Mouse (Mus musculus) adipocyte (in vitro differentiated cells): ENCODE data around the gene Crabp1.
A peak's percentile ranks its signal among the peaks of the same experiment; 100 is the strongest.

ENCODE experiments used
- DNase-seq: peaks from one replicate; pipeline ENCODE4 v3.0.0-alpha.2; 2016; ENCODE audit warnings: low spot score

Gene Crabp1

DNA sequence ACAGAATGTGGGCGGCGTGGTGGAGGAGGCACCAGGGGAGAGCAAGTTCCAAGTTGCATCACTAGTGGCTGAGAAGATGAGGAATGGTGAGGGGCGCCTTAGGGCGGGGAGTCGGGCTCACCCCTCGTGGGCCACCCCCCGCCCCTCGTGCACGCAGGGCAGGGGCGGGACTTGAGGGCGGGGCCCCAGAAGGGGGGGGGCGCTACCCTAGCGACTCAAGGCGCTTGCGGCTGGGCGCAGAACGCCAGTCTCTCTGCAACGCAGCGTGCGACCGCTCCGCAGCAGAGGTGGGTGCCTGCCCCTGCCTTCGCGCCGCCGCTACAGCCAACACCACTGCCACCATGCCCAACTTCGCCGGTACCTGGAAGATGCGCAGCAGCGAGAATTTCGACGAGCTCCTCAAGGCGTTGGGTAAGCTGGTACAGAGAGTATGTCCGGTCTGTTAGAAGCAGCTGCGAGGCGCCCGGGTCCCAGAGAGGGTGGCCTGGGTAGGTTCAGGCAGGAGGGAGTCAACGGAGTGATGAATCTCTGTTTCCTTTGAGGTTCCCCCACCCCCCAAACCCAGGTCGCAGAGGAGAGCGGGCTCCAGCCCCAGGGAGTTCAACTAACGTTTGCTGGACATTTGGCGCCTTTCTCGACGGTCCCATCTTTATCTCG is at the start of gene Crabp1:
Crabp1 (plus strand) TSS at position 188 of the 657 bp plus-strand sequence.
- no peak for DNase-seq

DNA sequence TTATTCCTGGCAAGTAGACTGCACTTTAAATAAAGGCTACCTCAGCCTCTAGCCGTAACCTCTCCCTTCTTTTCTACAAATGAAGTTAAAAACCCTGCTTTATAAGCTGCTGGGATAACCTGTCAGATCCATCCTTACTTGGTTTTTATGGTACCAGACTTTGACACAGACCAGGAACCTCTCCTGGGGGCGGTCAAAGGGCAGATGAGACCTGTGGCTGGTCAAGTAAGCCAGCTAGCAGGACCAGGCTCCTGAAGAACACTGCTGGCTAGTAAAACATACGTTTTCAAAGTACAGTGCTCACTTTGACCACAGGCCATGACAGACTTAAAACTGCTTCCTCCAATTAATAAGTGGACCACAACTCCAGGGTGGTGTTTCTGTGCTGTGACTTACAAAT is 48.8 kb upstream of the Crabp1 start:
- no peak for DNase-seq

DNA sequence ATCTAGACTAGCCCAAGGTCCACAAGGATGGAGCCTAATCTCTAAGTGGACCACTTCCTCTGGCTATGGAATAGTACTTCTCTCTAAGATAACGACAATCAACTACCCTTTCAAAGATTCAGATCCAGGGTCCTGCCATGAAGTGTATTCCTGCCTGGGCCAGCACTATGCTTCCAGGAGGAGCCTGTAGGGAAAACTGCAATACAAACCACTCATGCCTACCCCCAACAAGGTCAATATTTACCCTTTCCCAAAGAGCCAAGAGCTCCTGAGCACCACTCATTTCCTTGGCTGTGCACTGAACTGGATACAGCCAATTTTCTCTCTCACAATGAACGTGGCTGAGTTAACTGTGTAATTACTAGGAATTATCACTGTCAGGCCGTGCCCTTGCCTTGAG is 47.0 kb upstream of the Crabp1 start:
- DNase-seq: no peak

DNA sequence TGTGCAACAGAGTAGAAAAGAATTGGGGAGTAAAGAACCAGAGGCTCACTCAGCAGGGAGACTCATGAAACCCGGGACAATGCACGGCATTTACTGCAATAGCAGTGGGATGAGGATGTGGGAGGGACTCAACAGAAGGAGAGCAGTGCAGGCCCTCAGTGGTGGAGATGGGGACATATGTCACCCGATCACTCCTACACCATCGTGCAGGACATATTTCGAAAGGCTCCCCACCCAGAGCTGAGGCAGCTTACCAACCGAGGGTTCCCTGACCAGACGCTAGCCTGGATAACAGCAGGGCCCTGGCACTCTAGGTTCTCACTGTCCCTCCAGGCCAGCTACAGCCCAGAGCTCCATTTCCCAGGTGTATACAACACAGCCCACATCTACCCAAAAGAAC is 42.4 kb upstream of the Crabp1 start:
- DNase-seq: no peak

DNA sequence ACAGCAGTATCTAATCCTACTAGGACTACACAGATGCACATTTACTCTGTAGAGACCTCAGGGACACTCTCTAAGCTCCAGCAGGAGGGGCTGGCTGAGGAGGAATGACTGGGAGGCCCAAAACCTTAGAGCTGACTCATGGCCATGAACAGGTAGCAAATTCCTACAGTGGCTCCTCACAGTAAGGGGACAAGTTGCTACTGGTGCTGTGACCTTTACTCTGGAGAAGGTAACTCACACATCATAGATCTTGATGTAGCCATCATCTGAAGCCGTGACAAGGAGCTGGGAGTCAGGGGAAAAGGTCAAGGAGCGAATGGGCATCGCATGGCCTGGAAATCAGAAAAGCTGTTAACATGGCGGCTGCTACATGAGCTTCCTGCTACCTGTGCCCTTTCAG is 42.0 kb upstream of the Crabp1 start:
- DNase-seq: no peak

DNA sequence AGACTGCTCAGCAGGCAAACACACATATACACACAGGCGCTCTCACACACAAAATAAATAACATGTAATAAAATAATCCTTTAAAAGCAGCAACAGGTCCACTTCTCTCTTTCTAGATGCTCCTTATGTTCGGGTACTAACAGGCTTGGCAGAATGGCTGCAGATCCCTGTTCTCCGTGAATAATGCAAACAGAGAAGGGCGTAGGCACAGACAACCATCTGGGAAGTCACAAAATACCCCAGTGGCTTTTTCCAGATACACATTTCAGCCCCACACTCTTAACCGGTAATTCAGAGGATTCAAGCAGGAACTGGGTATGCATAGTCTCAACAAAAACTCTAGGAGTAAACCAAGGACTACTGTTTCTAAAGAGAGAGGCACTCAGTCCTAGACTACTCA is 38.2 kb upstream of the Crabp1 start:
- DNase-seq: no peak

DNA sequence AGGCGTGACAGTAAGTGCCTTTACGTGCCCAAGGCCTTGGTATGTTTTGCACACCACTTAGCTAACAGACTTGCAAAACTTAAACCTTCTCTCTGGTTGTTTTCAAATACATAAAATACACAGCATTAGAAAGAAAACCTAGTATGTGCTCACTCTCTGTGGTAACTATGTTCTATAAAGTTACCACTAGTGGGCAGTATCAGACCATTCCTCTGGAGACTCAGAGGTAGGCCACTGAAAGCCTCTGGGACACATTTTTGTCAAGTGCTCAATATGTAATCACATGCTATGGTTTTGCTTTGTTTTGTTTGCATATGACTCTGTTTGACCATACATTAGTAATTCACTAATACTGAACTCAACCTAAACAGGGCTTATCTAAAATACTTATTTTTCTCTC is 32.4 kb upstream of the Crabp1 start:
- peak; percentile 24 for DNase-seq

DNA sequence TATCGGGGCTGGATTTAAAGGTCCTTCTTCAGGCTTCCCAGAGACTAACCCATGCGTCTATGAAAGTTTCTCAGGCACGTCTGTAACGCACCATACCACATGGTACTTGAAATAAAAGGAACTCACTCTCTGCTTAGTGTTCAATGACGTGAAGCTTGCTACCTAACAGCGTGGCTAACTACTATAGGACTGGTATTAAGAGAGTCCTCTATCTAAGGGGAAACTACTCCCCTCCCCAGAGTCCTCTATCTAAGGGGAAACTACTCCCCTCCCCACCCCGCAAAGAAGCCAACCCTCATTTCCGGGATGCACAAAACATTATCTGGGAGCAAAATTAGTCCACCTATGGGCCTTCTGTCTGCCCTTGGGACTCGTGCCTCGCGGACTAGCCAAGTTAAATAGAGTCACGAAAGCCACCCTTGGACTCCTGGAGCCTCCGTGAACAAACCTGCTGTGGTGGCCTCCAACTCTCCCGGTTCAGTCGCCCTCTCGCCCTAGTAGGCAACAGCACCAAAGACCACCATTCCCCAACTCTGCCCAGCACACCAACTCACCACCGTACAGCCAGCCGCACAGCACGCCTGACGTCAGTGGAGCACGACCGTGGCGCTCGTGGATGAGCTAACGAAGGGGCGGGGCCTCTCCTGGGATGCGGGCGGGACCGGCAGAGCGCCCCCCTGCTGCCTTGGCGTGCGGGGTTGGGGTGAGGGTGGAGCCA is 30.5 kb upstream of the Crabp1 start, which contains the start of gene Wdr61:
Wdr61 (minus strand) TSS at position 599 of the 718 bp plus-strand sequence.
- peak; percentile 95 for DNase-seq

DNA sequence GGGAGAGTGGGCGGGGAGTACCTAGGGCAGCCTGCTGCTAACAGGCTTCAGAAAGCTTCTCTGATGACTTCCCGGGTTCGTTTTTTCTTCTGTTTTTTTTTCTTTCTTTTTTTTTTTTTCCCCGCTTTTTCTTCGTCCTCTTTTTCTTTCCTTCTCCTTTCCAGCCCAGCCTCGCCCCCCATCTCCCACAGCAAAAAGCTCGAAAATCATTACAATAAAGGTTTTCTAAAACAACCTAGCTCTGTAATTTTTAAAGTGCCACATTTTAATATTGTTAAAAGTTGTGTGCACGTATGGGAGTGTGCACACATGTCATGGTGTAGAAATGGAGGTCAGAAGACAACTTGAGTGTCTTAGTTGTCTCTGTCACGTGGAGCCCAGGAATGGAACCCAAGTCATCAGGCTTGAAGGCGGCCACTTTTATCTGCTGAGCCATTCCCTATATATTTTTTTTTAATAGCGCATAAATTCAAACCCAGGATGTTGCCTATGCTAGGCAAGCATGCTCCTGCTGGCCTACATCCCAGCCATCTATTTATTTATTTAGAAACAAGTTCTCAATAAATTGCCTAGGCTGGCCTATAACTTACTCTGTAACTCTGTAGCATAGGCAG is 29.8 kb upstream of the Crabp1 start:
- no peak for DNase-seq

DNA sequence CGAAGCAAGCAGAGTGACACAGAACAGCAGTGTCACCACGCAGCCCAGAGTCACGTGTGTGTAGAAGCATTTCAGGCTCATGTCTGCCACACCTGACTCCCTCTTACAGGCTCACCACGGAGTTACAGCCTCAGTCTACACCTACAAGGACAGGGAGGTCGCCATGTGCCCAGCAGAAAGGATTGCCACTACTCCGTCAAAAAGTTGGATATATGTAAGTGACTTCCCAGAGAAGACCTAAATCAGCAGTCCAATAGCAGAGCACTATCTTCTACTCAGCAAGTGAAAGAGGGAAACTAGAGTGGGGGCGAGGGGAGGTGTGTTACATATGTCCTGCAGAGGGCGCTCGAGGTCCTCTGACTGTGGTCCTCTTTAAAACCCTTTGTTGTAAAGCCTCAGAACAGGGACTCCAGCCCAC is 28.3 kb upstream of the Crabp1 start:
- DNase-seq: peak; percentile 67

DNA sequence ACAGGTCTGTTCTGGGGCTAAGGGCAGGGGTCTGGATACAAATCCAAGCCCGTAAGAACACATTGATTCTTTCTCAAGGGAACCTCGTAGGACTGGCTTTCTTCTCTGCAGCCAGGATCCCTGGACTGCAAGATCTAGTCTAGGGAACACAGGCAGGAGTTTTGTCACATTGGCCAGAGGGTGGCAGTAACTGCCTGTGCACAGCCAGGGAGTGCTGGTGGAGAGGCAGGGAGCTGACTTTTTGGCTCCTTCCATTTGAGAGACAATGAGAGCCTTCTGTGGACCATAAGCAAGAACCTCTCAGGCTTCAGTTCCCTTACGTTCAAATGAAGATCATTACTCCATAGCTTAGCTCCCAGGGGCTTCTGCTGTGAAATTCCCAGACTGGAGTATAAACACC is 26.2 kb upstream of the Crabp1 start:
- DNase-seq: peak; percentile 85

DNA sequence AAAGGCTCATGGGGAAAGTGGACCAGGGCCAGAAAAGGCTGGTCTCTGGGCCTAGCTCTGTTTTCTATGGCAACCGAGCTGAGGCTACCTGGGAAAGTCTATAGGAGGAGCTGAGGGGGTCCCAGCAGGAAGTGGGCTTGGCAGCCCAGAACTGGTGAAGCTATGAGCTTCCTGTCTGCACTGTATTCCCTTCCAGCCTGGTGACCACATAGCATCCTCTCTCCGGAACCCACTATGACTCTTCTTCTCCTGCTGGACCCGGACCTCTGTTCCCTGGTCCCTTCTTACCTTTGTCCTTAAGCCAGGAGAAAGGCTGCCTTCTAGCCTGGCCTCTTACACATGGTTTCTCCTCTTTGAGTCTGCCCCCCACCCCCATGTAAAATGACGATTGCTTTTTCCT is 20.7 kb upstream of the Crabp1 start:
- DNase-seq: no peak

DNA sequence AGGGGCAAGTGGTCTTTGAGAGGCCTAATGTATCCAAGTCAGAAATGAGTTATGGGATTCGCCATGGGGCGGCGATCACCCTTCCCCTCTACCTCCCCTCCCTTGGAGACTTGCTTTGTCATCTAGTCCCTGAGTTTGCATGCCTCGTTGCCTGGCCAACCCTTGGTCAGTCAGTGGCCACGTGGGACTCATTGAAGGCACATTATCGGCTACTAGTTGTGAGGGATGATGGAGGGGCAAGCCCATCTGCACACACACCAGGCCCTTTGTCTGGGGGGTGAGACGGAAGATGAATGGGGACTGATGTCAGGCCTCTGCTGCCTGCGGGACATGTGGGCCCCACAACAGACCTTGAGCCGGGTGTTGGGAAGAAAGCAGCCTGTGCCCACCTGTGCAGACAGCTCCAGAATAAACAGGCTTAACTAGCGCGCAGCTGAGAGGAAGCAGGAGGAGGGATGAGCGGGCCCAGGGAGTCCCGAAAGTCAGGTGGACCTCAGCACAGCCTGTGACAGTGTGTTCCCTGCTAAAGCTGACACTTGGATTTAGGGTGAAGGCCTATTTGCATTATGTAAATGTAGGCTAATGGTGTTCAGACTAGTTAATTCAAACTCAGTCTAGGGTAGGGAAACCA is 18.7 kb upstream of the Crabp1 start:
- no peak for DNase-seq

DNA sequence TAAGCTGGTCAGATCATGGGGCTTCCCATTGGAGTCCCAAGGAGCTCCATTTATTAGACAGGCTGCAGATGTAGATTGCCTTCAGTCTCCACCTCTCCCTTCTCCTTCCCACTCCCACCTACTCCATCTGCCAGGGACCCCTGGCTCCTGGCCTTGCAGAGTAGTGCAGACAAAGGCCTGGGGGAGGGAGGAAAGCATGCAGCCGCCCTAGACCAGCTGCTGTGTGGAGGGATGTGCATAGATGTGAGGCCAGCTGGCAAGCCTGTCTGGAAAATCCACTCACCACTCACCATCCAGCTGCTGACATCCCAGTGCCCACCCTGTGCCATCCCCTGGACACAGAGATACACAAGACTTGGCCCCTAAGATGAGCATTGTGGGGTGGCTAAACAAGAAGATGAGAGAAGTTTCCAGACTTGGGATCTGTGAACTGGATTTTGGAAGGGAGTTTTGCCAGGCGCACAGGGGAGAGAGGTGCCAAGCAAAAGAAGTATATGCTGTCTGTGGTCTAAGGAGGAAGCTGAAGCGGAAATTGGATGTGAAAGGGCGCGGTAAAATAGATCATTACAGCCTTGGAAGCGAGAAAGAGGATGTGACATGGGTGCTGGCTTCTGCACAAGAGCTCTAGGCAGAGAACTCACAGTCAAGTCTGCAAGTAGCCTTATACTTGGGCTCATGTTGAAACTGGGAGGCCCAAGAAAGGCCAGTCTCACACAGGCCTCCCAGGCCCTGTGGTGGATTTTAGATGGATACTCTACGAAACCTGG is 14.2 kb upstream of the Crabp1 start:
- DNase-seq: no peak

DNA sequence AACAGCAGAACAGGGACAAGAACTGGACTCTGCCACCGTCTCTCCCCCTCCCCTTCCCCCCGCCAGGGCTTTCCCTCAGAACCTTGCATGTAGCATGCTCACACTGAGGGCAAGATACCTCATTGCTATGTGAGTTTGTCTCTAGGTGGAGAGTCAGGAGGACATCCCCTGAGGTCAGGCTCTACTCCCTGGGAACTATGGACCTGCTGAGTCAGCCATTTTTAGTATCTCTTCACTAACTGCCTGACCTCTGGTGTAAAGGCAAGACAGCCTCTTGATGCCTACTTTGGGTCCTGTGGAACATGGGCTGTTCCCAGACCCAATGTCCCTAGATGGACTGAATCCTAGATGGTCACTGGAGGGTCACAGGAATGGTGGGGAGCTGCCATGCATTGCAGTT is 12.9 kb upstream of the Crabp1 start:
- no peak for DNase-seq

DNA sequence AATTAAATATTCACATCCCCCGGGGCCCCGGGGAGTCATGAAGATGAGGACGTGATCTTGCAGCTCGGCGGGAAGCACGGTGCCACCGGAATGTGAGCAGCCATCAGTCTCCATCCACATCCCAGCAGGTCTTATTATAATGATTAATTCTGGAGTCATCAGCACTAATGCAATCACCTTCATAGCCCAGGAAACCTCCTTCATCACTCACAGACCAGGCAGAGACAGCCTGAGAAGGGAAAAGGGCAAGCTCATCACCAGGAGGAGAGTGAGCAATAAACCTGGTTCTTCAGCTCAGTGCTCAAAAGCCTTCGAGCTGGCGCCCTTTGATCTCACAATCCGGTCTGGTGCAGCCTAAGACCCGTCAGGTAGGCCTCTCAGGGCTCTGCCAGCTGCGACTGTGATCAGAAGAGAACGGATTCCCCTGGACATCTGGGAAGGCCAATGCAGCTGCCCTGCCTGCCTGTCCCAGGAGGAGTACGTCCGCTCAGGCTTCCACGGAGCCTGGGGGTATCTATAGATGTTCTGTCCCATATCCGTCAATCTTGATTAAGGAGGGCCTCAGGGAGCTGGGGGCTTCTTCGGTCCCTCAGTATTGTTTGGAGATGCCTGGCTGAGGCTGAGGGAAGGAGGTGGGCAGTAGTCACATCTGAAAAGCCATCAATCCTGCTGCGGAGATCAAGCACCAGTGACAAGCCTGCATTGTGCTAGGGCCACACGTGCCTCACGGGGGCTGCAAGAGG is 12.2 kb upstream of the Crabp1 start:
- DNase-seq: no peak

DNA sequence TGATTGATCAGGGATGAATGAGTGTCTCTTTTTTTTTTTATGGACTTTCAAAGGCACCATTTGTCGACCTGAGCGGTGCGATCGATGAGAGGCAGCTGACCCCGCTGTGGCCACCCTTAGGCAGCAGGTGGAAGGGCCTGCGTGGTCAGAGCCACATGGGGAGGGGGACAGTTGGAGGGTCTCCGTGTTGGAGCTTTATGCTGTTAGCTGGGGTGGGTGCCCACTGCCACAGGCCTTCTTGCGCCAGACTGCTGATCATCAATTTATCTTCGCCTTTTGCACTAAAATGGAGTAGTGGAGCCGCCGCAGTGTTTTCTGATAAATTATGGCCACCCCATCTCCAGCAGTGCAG is 11.6 kb upstream of the Crabp1 start:
- DNase-seq: no peak

DNA sequence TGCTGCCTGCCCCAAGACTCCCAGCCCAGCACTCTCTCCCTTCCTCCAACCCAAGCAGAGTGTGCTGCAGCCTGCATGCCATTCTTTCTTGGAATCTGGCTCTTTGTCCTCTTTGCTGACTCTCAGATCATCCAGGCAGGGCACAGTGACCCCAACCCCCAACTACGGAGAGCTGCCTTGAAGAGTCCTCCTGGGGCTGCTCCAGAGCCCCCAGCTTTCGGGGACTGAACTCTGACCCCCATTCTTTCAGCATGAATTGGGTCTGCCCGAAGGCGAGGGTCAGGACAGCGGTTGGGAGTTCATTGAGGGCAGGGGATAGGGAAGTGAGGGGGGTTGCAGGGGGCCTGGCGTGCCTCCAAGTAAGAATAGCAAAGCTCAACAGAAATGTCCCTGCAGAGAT is 5.0 kb upstream of the Crabp1 start:
- no peak for DNase-seq

DNA sequence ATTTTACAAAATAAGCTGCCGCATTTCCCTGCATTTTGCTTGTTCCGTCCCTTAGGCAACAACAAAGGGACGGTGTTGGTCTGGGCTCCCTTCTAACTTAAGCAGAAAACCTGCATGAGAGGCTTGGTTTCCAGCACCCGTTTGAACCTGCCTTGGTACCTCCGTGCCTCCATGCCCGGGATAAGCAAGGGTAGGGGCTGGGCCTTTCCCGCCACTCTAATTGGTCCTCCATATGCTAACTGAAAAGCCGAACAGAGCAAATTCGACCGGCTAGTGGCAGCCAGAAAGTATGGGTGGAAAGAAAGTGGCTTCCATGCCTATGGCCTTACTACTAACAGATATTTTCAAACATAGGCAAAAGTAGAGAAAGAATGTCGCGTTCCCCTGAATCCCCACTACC is 457 bp upstream of the Crabp1 start:
- no peak for DNase-seq

DNA sequence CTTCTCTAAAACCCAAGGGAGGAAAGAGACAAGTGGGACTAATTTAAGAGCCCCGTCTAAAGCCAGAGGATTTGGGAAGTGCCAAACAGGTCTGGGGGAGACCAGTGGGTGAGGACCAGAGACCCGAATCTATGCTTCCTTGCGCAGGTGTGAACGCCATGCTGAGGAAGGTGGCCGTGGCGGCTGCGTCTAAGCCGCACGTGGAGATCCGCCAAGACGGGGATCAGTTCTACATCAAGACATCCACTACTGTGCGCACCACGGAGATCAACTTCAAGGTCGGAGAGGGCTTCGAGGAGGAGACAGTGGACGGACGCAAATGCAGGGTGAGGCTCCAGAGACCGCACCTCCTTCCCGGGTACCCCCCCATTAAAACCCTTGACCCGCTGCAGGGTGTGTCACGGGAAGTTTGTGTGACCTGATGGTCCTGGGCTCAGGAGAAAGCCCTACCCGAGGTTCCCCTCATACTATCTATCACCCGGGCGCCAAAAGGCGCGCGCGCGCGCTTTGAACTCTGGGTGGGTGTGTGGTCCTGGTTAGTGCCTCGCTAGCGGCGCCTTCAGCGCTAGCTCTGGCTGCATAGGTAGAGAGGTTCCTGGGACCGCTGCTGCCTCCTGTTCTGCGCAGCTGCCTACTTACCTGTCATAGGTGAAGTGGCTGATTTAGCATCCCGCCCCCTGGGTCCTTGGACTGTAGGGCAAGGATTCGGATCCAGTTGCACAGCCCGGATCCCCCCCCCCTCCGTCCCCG is 963 bp downstream of the Crabp1 start:
- DNase-seq: no peak
